Mouse (Mus musculus) liver, postnatal 0 days (tissue): ENCODE data around the gene Ache.

Experiments
- CTCF ChIP-seq: sonication (generic); IDR thresholded peaks from 2 replicates; pipeline ENCODE4 v1.5.1; 2016; ENCODE audit warnings: antibody characterized with exemption, low read depth
- EP300 ChIP-seq: IDR thresholded peaks from 2 replicates; pipeline ENCODE4 v1.6.1; 2016; ENCODE audit warnings: antibody characterized with exemption, low read depth, mild to moderate bottlenecking

DNA sequence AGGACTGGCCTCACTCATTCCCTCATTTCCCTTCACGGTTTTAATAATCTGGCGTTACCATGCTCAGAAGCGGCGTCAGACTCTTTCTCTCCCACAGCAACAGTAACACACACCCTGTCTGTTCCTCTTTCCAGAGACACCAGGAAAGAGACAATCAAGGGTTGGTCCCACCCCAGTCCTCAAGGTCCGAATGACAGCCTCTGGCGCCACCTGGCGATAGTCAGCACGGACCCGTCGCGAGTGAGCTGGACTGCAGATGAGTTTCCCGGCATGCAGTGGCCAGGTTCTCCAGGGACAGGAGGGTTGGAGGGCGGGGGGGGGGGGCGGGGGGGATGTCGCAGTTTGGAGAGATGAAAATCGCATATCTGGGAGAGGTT lies 676 bp upstream of the Ache start:
- TF ChIP-seq CTCF (peak; percentile 95), EP300 (no peak)
